Mouse (Mus musculus): ENCODE measurements around the gene D630003M21Rik. TPM values are rescaled to one million over a fixed set of nuclear protein-coding genes. Genes with fewer than 3 reads are reported as not detected.

Gene D630003M21Rik
- polyA plus RNA-seq, 1 experiment from 2014 or later: 8.9 TPM

- Histone ChIP-seq H3K4me1 (peaks cover 16% of the 10 kb centered on the region; the same call in 1 of the 2 replicates), H3K36me3 (no peaks in the 10 kb centered on the region), H3K27me3 (no peaks in the 10 kb centered on the region), H3K4me2 (replicated peaks) (no peak overlapping the region), H3K9me3 (replicated peaks) (no peaks in the 10 kb centered on the region), H3K9ac (no peak overlapping the region), H3K27ac (no peak overlapping the region), H3K4me3 (no peak overlapping the region)
- WGBS: 55% methylated on average over 4 of the region's 4 CpGs
- ATAC-seq (ENCODE audit: low FRiP score): no peak
Observed at GRCm38 (mm10) chr2:158210503-158210902, 18.5 kb downstream of the D630003M21Rik start.

- Histone ChIP-seq H3K4me3 (no peak overlapping the region), H3K9me3 (replicated peaks) (no peaks in the 10 kb centered on the region)
- WGBS: 68% methylated on average over 9 of the region's 9 CpGs
Observed at GRCm38 (mm10) chr2:158209776-158210175, 19.2 kb downstream of the D630003M21Rik start.

GRCm38 (mm10) chr2:158207848-158208247 is 21.2 kb downstream of the D630003M21Rik start:
- H3K9me3 ChIP-seq (replicated peaks): no peaks in the 10 kb centered on the region
- WGBS: 12% methylated on average over 12 of the region's 12 CpGs
- no peak overlapping the region for H3K4me2 ChIP-seq (replicated peaks)
- H3K4me1 ChIP-seq: peaks cover 14% of the 10 kb centered on the region; the same call in 1 of the 2 replicates
- H3K9ac ChIP-seq: no peak overlapping the region
- H3K27ac ChIP-seq: no peak overlapping the region
- H3K4me3 ChIP-seq: no peak overlapping the region
- ATAC-seq (ENCODE audit: low FRiP score): 0 out of 2 replicates have a peak, but pooled peaks have one; percentile 11
- H3K36me3 ChIP-seq: no peaks in the 10 kb centered on the region
- H3K27me3 ChIP-seq: no peaks in the 10 kb centered on the region; the same call in 1 of the 2 replicates

More at GRCm38 (mm10) chr2:158209776-158210175, 19.2 kb downstream of the D630003M21Rik start:
- no peak overlapping the region for H3K9ac ChIP-seq
- no peak overlapping the region for H3K4me2 ChIP-seq (replicated peaks)
- ATAC-seq (ENCODE audit: low FRiP score): no peak
- H3K36me3 ChIP-seq: no peaks in the 10 kb centered on the region
- H3K27ac ChIP-seq: no peak overlapping the region
- peaks cover 14% of the 10 kb centered on the region; the same call in 1 of the 2 replicates for H3K4me1 ChIP-seq
- no peaks in the 10 kb centered on the region for H3K27me3 ChIP-seq

- peak; percentile 62; the same call in 1 of the 2 replicates for ATAC-seq (ENCODE audit: low FRiP score)
- 7% methylated on average over 7 of the region's 7 CpGs for WGBS
- Histone ChIP-seq H3K4me1 (0 out of 2 replicates have a peak, but pooled peaks cover 2% of the 10 kb centered on the region), H3K4me3 (no peak overlapping the region), H3K9ac (no peak overlapping the region), H3K9me3 (replicated peaks) (no peaks in the 10 kb centered on the region), H3K36me3 (no peaks in the 10 kb centered on the region), H3K27ac (no peak overlapping the region), H3K27me3 (no peaks in the 10 kb centered on the region; the same call in 1 of the 2 replicates), H3K4me2 (replicated peaks) (no peak overlapping the region)
Observed at GRCm38 (mm10) chr2:158204114-158204513, 24.9 kb downstream of the D630003M21Rik start.

GRCm38 (mm10) chr2:158203686-158204085 is 25.3 kb downstream of the D630003M21Rik start:
- WGBS: 84% methylated on average over 4 of the region's 4 CpGs
- no peak overlapping the region for H3K27ac ChIP-seq

GRCm38 (mm10) chr2:158199281-158199680 is 29.7 kb downstream of the D630003M21Rik start:
- no peak overlapping the region for H3K4me3 ChIP-seq
- WGBS: 55% methylated on average over 3 of the region's 3 CpGs
- no peaks in the 10 kb centered on the region for H3K9me3 ChIP-seq (replicated peaks)
- H3K27me3 ChIP-seq: no peaks in the 10 kb centered on the region
- peaks cover 10% of the 10 kb centered on the region for H3K4me1 ChIP-seq
- no peak overlapping the region for H3K27ac ChIP-seq
- ATAC-seq (ENCODE audit: low FRiP score): no peak
- H3K36me3 ChIP-seq: no peaks in the 10 kb centered on the region
- no peak overlapping the region for H3K4me2 ChIP-seq (replicated peaks)
- no peak overlapping the region for H3K9ac ChIP-seq

More at GRCm38 (mm10) chr2:158203686-158204085, 25.3 kb downstream of the D630003M21Rik start:
- H3K4me2 ChIP-seq (replicated peaks): no peak overlapping the region
- no peaks in the 10 kb centered on the region; the same call in 1 of the 2 replicates for H3K27me3 ChIP-seq
- H3K4me3 ChIP-seq: no peak overlapping the region
- no peaks in the 10 kb centered on the region for H3K36me3 ChIP-seq
- no peaks in the 10 kb centered on the region for H3K9me3 ChIP-seq (replicated peaks)
- 0 out of 2 replicates have a peak, but pooled peaks cover 2% of the 10 kb centered on the region for H3K4me1 ChIP-seq
- ATAC-seq (ENCODE audit: low FRiP score): no peak
- H3K9ac ChIP-seq: no peak overlapping the region

GRCm38 (mm10) chr2:158198861-158199260 is 30.2 kb downstream of the D630003M21Rik start:
- Histone ChIP-seq H3K27ac (no peak overlapping the region), H3K4me1 (peaks cover 14% of the 10 kb centered on the region), H3K9me3 (replicated peaks) (no peaks in the 10 kb centered on the region), H3K27me3 (no peaks in the 10 kb centered on the region), H3K4me3 (no peak overlapping the region), H3K36me3 (no peaks in the 10 kb centered on the region), H3K9ac (no peak overlapping the region), H3K4me2 (replicated peaks) (no peak overlapping the region)
- 84% methylated on average over 6 of the region's 6 CpGs for WGBS
- ATAC-seq (ENCODE audit: low FRiP score): no peak

GRCm38 (mm10) chr2:158197971-158198370 is 31.1 kb downstream of the D630003M21Rik start:
- no peak for ATAC-seq (ENCODE audit: low FRiP score)
- Histone ChIP-seq H3K27ac (no peak overlapping the region), H3K4me1 (peaks cover 22% of the 10 kb centered on the region), H3K27me3 (no peaks in the 10 kb centered on the region), H3K9me3 (replicated peaks) (no peaks in the 10 kb centered on the region), H3K4me2 (replicated peaks) (no peak overlapping the region), H3K4me3 (no peak overlapping the region), H3K36me3 (no peaks in the 10 kb centered on the region), H3K9ac (no peak overlapping the region)
- 79% methylated on average over 5 of the region's 5 CpGs for WGBS

- no peak for ATAC-seq (ENCODE audit: low FRiP score)
- H3K36me3 ChIP-seq: no peaks in the 10 kb centered on the region
- no peaks in the 10 kb centered on the region for H3K9me3 ChIP-seq (replicated peaks)
- H3K27ac ChIP-seq: 0 out of 2 replicates have a peak overlapping the region, but pooled peaks have one; percentile 8
- 12% methylated on average over 10 of the region's 10 CpGs for WGBS
- no peaks in the 10 kb centered on the region for H3K27me3 ChIP-seq
- H3K4me1 ChIP-seq: peaks cover 22% of the 10 kb centered on the region
- H3K4me3 ChIP-seq: no peak overlapping the region
- H3K9ac ChIP-seq: no peak overlapping the region
- H3K4me2 ChIP-seq (replicated peaks): no peak overlapping the region
Observed at GRCm38 (mm10) chr2:158194945-158195640, 33.9 kb downstream of the D630003M21Rik start.

GRCm38 (mm10) chr2:158193611-158194336 is 35.2 kb downstream of the D630003M21Rik start:
- Histone ChIP-seq H3K36me3 (no peaks in the 10 kb centered on the region), H3K27ac (peak overlapping the region; percentile 67), H3K9ac (no peak overlapping the region), H3K4me1 (peaks cover 26% of the 10 kb centered on the region), H3K27me3 (no peaks in the 10 kb centered on the region), H3K4me2 (replicated peaks) (no peak overlapping the region), H3K9me3 (replicated peaks) (no peaks in the 10 kb centered on the region), H3K4me3 (no peak overlapping the region)
- peak; percentile 42 for ATAC-seq (ENCODE audit: low FRiP score)
- WGBS: 27% methylated on average over 10 of the region's 10 CpGs

- H3K9me3 ChIP-seq (replicated peaks): no peaks in the 10 kb centered on the region
- no peak overlapping the region for H3K4me3 ChIP-seq
- no peak overlapping the region for H3K27ac ChIP-seq
- H3K4me2 ChIP-seq (replicated peaks): no peak overlapping the region
- peaks cover 30% of the 10 kb centered on the region for H3K4me1 ChIP-seq
- H3K27me3 ChIP-seq: no peaks in the 10 kb centered on the region
- no peak overlapping the region for H3K9ac ChIP-seq
- H3K36me3 ChIP-seq: no peaks in the 10 kb centered on the region
- WGBS: 75% methylated on average over 7 of the region's 7 CpGs
- no peak for ATAC-seq (ENCODE audit: low FRiP score)
Observed at GRCm38 (mm10) chr2:158191098-158191497, 37.9 kb downstream of the D630003M21Rik start.

- WGBS: 82% methylated on average over 11 of the region's 11 CpGs
- no peak for ATAC-seq (ENCODE audit: low FRiP score)
Observed at GRCm38 (mm10) chr2:158189451-158189850, 39.6 kb downstream of the D630003M21Rik start.

More at GRCm38 (mm10) chr2:158189451-158189850, 39.6 kb downstream of the D630003M21Rik start:
- Histone ChIP-seq H3K4me1 (peaks cover 21% of the 10 kb centered on the region), H3K27me3 (no peaks in the 10 kb centered on the region), H3K4me2 (replicated peaks) (no peak overlapping the region), H3K9me3 (replicated peaks) (no peaks in the 10 kb centered on the region), H3K27ac (no peak overlapping the region), H3K9ac (no peak overlapping the region), H3K4me3 (no peak overlapping the region), H3K36me3 (no peaks in the 10 kb centered on the region)

Data from hindbrain, embryonic 12.5 days (tissue).